Mouse (Mus musculus) C2C12 (cell line): ENCODE measurements around the gene Pde10a. TPM values are rescaled to one million over a fixed set of nuclear protein-coding genes. Genes with fewer than 3 reads are reported as not detected.
A peak's percentile ranks its signal among the peaks of the same experiment; 100 is the strongest.

ENCODE experiments used
- H3K27me3 ChIP-seq: one replicate; pipeline ENCODE4 v1.6.1; 2011; ENCODE audit not compliant: control insufficient read depth, insufficient read depth, insufficient read length
- H3K36me3 ChIP-seq: one replicate; pipeline ENCODE4 v1.6.1; 2011; ENCODE audit not compliant: control insufficient read depth, insufficient read depth
- H3K4me3 ChIP-seq: one replicate; pipeline ENCODE4 v1.5.1; 2011; ENCODE audit warnings: mild to moderate bottlenecking, control low read depth; ENCODE audit not compliant: poor library complexity, insufficient read depth, severe bottlenecking
- H3K79me2 ChIP-seq: one replicate; pipeline ENCODE4 v1.6.1; 2011; ENCODE audit not compliant: control insufficient read depth, insufficient read depth
- H3K79me3 ChIP-seq: one replicate; pipeline ENCODE4 v1.6.1; 2011; ENCODE audit warnings: low read depth, control low read depth
- H3ac ChIP-seq: one replicate; pipeline ENCODE3; 2011; ENCODE audit warnings: low read depth; ENCODE audit not compliant: control insufficient read depth, insufficient read length
- CEBPB ChIP-seq: IDR thresholded peaks from one replicate; pipeline ENCODE4 v1.6.1; 2011; ENCODE audit warnings: low read depth, mild to moderate bottlenecking, control low read depth, moderate library complexity
- CTCF ChIP-seq: IDR thresholded peaks from one replicate; pipeline ENCODE4 v1.5.1; 2011; ENCODE audit not compliant: control insufficient read depth, insufficient read depth, insufficient read length
- FOSL1 ChIP-seq: IDR thresholded peaks from one replicate; pipeline ENCODE4 v1.8.0; 2011; ENCODE audit warnings: mild to moderate bottlenecking, low read length; ENCODE audit not compliant: poor library complexity, insufficient read depth, severe bottlenecking
- MAX ChIP-seq: IDR thresholded peaks from one replicate; pipeline ENCODE4 v1.6.1; 2011; ENCODE audit warnings: mild to moderate bottlenecking, control low read depth
- MYOD1 ChIP-seq: IDR thresholded peaks from one replicate; pipeline ENCODE4 v1.6.1; 2011; ENCODE audit warnings: low read depth; ENCODE audit not compliant: control insufficient read depth, insufficient read length
- MYOG ChIP-seq: IDR thresholded peaks from one replicate; pipeline ENCODE4 v1.6.1; 2011; ENCODE audit not compliant: control insufficient read depth, insufficient read length; ENCODE audit errors: extremely low read depth
- USF1 ChIP-seq: IDR thresholded peaks from one replicate; pipeline ENCODE4 v1.6.1; 2011; ENCODE audit warnings: low read depth, mild to moderate bottlenecking, control low read depth, moderate library complexity
- polyA plus RNA-seq: library from polyadenylated mRNA; unstranded; fragments of >200 nt; fragmentation: generic; extraction: Trizol; gene quantifications from one replicate; pipeline ENCODE4 v1.2.1, GENCODE M21; 2012; ENCODE audit warnings: missing spikeins

Pde10a gene
- polyA plus RNA-seq, 1 experiment = 0.83 TPM

- Histone ChIP-seq H3K36me3 (no peaks in the 10 kb centered on the region), H3ac (no peak overlapping the region), H3K4me3 (no peak overlapping the region), H3K79me3 (no peaks in the 10 kb centered on the region), H3K79me2 (no peaks in the 10 kb centered on the region), H3K27me3 (peaks cover 4% of the 10 kb centered on the region)
- no peak for TF ChIP-seq CTCF
- no peak for TF ChIP-seq MYOG
- no peak for TF ChIP-seq USF1
- TF ChIP-seq MYOD1 = no peak
- TF ChIP-seq MAX = no peak
- TF ChIP-seq CEBPB = no peak
- TF ChIP-seq FOSL1 = no peak
Observed at GRCm38 (mm10) chr17:8846506-8846905, 321.3 kb downstream of the Pde10a start.

- no peak overlapping the region for H3ac ChIP-seq
- TF ChIP-seq CTCF (no peak), MYOG (no peak), CEBPB (no peak), MYOD1 (no peak), FOSL1 (no peak), MAX (no peak), USF1 (no peak)
- no peaks in the 10 kb centered on the region for H3K79me3 ChIP-seq
- H3K36me3 ChIP-seq = no peaks in the 10 kb centered on the region
- no peaks in the 10 kb centered on the region for H3K79me2 ChIP-seq
- H3K4me3 ChIP-seq = no peak overlapping the region
- H3K27me3 ChIP-seq = peaks cover 4% of the 10 kb centered on the region
Observed at GRCm38 (mm10) chr17:8847558-8847957, 322.4 kb downstream of the Pde10a start.

GRCm38 (mm10) chr17:8851846-8852245 lies 326.7 kb downstream of the Pde10a start:
- H3K36me3 ChIP-seq = no peaks in the 10 kb centered on the region
- H3K27me3 ChIP-seq = no peaks in the 10 kb centered on the region
- no peak overlapping the region for H3ac ChIP-seq
- H3K79me2 ChIP-seq = no peaks in the 10 kb centered on the region
- no peak overlapping the region for H3K4me3 ChIP-seq
- no peaks in the 10 kb centered on the region for H3K79me3 ChIP-seq
- TF ChIP-seq CEBPB = no peak
- no peak for TF ChIP-seq MYOG
- TF ChIP-seq MYOD1 = no peak
- TF ChIP-seq MAX = no peak
- no peak for TF ChIP-seq FOSL1
- TF ChIP-seq CTCF = no peak
- TF ChIP-seq USF1 = no peak

- H3K36me3 ChIP-seq = no peaks in the 10 kb centered on the region
- TF ChIP-seq MYOG (no peak), MYOD1 (peak; percentile 66), CEBPB (peak; percentile 39)
- no peak overlapping the region for H3K4me3 ChIP-seq
- H3K79me3 ChIP-seq = no peaks in the 10 kb centered on the region
- H3K79me2 ChIP-seq = no peaks in the 10 kb centered on the region
- H3K27me3 ChIP-seq = no peaks in the 10 kb centered on the region
- no peak overlapping the region for H3ac ChIP-seq
Observed at GRCm38 (mm10) chr17:8856430-8857371, 331.5 kb downstream of the Pde10a start.

- Histone ChIP-seq H3K79me3 (no peaks in the 10 kb centered on the region), H3K27me3 (no peaks in the 10 kb centered on the region), H3K79me2 (no peaks in the 10 kb centered on the region), H3K4me3 (no peak overlapping the region), H3K36me3 (no peaks in the 10 kb centered on the region), H3ac (no peak overlapping the region)
- TF ChIP-seq CTCF (no peak), MYOG (no peak), CEBPB (no peak), USF1 (no peak), MAX (no peak), FOSL1 (no peak), MYOD1 (no peak)
Observed at GRCm38 (mm10) chr17:8858636-8859421, 333.7 kb downstream of the Pde10a start.
